Mouse (Mus musculus): ENCODE data around the gene Gm11127. TPM values are rescaled to one million over a fixed set of nuclear protein-coding genes. Genes with fewer than 3 reads are reported as not detected.
A peak's percentile ranks its signal among the peaks of the same experiment; 100 is the strongest.
"Not testable (repeated sequence)": the region's sequence is repeated elsewhere in the genome, so short reads cannot be mapped to it uniquely, and the experiment has no call there.

Gm11127 gene
- 1 to 10 TPM; 2.1 to 2.4 TPM for total RNA-seq (2021)

- DNase-seq; intact Hi-C loops (cut with DNase I): not testable (repeated sequence)
Measured at GRCm38 (mm10) chr17:36058362-36058761, at the start of gene Gm11127. Gene Gm11127 (minus strand): TSS chr17:36058371.

- DNase-seq; intact Hi-C loops (cut with DNase I): not testable (repeated sequence)
Measured at GRCm38 (mm10) chr17:36102091-36102490, 43.9 kb upstream of the Gm11127 start.

- intact Hi-C loops (cut with DNase I); DNase-seq: not testable (repeated sequence)
Measured at GRCm38 (mm10) chr17:36099603-36100002, 41.4 kb upstream of the Gm11127 start.

- intact Hi-C loops (cut with DNase I), result no loop called here
- no peak for DNase-seq
Measured at GRCm38 (mm10) chr17:36093936-36094335, 35.8 kb upstream of the Gm11127 start.

- intact Hi-C loops (cut with DNase I); DNase-seq: not testable (repeated sequence)
Measured at GRCm38 (mm10) chr17:36092520-36092919, 34.3 kb upstream of the Gm11127 start.

GRCm38 (mm10) chr17:36091933-36092332 lies 33.8 kb upstream of the Gm11127 start:
- intact Hi-C loops (cut with DNase I); DNase-seq: not testable (repeated sequence)

- DNase-seq, result not testable (repeated sequence)
- intact Hi-C loops (cut with DNase I), result loop anchor here (5.0 kb wide), 1 partner anchor 121 kb away; no protein-coding TSS in a partner anchor
Measured at GRCm38 (mm10) chr17:36085976-36086375, 27.8 kb upstream of the Gm11127 start.

GRCm38 (mm10) chr17:36083870-36084451 lies 25.8 kb upstream of the Gm11127 start:
- intact Hi-C loops (cut with DNase I), result no loop called here
- no peak for DNase-seq

GRCm38 (mm10) chr17:36083266-36083869 lies 25.2 kb upstream of the Gm11127 start:
- DNase-seq, result peak in 1 of 2 experiments; percentile 23
- intact Hi-C loops (cut with DNase I), result no loop called here

- DNase-seq, result peak in 1 of 2 experiments; percentile 7
- intact Hi-C loops (cut with DNase I), result not testable (repeated sequence)
Measured at GRCm38 (mm10) chr17:36082519-36083232, 24.5 kb upstream of the Gm11127 start.

GRCm38 (mm10) chr17:36081901-36082300 lies 23.7 kb upstream of the Gm11127 start:
- intact Hi-C loops (cut with DNase I); DNase-seq: not testable (repeated sequence)

GRCm38 (mm10) chr17:36060829-36061228 lies 2.7 kb upstream of the Gm11127 start:
- peak; percentile 84 to 92 for DNase-seq
- intact Hi-C loops (cut with DNase I), result loop anchor here (10.0 kb wide), 1 partner anchor 134 kb away; the partner anchor contains the start of gene H2-T3

GRCm38 (mm10) chr17:36057927-36058326 lies 244 bp downstream of the Gm11127 start:
- intact Hi-C loops (cut with DNase I), result not testable (repeated sequence)

GRCm38 (mm10) chr17:36043286-36043685 lies 14.9 kb downstream of the Gm11127 start:
- intact Hi-C loops (cut with DNase I), result no loop called here

More at GRCm38 (mm10) chr17:36057927-36058326, 244 bp downstream of the Gm11127 start:
- not testable (repeated sequence) for DNase-seq

GRCm38 (mm10) chr17:36042610-36043169 lies 15.5 kb downstream of the Gm11127 start, which contains the start of the genes H2-T22 and Gm6034:
Gene H2-T22 (minus strand): TSS chr17:36042747.
Gene Gm6034 (plus strand): TSS chr17:36042961.
- intact Hi-C loops (cut with DNase I), result not testable (repeated sequence)

More at GRCm38 (mm10) chr17:36043286-36043685, 14.9 kb downstream of the Gm11127 start:
- no peak for DNase-seq

GRCm38 (mm10) chr17:36042055-36042454 lies 16.1 kb downstream of the Gm11127 start:
- peak; percentile 27 to 42 for DNase-seq
- intact Hi-C loops (cut with DNase I), result not testable (repeated sequence)

More at GRCm38 (mm10) chr17:36042610-36043169, 15.5 kb downstream of the Gm11127 start, which contains the start of the genes H2-T22 and Gm6034:
- peak; percentile 82 to 86 for DNase-seq

GRCm38 (mm10) chr17:36040604-36041003 lies 17.6 kb downstream of the Gm11127 start:
- intact Hi-C loops (cut with DNase I); DNase-seq: not testable (repeated sequence)

- DNase-seq; intact Hi-C loops (cut with DNase I): not testable (repeated sequence)
Measured at GRCm38 (mm10) chr17:36036126-36036525, 22.0 kb downstream of the Gm11127 start.

GRCm38 (mm10) chr17:36035010-36035638 lies 23.0 kb downstream of the Gm11127 start:
- DNase-seq, result peak; percentile 71 to 76
- intact Hi-C loops (cut with DNase I), result loop anchor here (1.0 kb wide), 1 partner anchor 38 kb away; no protein-coding TSS in a partner anchor

GRCm38 (mm10) chr17:36034524-36034923 lies 23.6 kb downstream of the Gm11127 start:
- DNase-seq; intact Hi-C loops (cut with DNase I): not testable (repeated sequence)

Data from heart, postnatal 10 days (tissue).